Mouse (Mus musculus) liver, adult 2 months (tissue): Measurements from ENCODE around the gene Plxnd1.

ENCODE experiments used
- CTCF ChIP-seq: fragments of 200-500 bp; IDR thresholded peaks from 2 replicates; pipeline ENCODE4 v1.5.1; 2011; ENCODE audit warnings: low read depth, low read length, control low read depth
- POLR2A ChIP-seq: fragments of 200-500 bp; IDR thresholded peaks from 2 replicates; pipeline ENCODE4 v1.6.1; 2011; ENCODE audit warnings: low read length, control low read depth; ENCODE audit not compliant: insufficient read depth; ENCODE audit errors: extremely low read depth

DNA sequence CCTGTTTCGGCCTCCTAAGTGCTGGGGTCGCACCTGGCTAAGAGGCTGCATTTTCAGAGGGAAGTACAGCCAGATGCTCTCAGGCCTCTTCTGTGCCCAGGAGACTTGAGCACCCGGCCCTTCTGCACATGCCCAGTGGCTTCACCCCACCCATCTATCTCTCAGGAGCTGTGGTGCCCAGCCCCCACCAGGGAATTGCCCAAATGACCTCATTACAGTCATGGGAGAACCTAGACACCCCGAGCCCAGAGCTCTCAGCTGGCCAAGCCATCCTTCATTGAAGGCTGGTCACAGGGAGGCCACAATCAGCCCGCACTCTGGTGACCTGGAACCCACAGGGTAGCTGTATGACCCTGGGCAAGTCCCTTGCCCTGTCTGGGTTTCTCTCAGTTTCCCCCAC lies 5.8 kb downstream of the Plxnd1 start:
- TF ChIP-seq CTCF (no peak), POLR2A (no peak)
